Mouse (Mus musculus): Measurements from ENCODE around the gene Laptm4a.

GRCm38 (mm10) chr12:8885950-8886349, 35.5 kb upstream of the Laptm4a start:
- TF ChIP-seq POLR2A (IDR thresholded peaks at IDR 0.05; ENCODE audit: borderline replicate concordance, extremely low read depth, insufficient read depth, insufficient read length, poor library complexity, severe bottlenecking), result no peak
- no peak for TF ChIP-seq CTCF (IDR thresholded peaks at IDR 0.05; ENCODE audit: borderline replicate concordance, extremely low read depth, insufficient read depth, insufficient read length)

All from brain, embryonic 14.5 days (tissue).